Mouse (Mus musculus) midbrain, embryonic 12.5 days (tissue): ENCODE measurements at regions not wholly inside any gene's neighbourhood (a gene's known extent, or its start where the extent isn't known, plus 50 kb on each side); places are given as distances from the start of the nearest gene placed in this dataset.
"Not testable (repeated sequence)": the region's sequence is repeated elsewhere in the genome, so short reads cannot be mapped to it uniquely, and the experiment has no call there.

Experiments
- ATAC-seq: fragments of 200-750 bp; cut with Nextera tagmentation; 2 replicates; pipeline ENCODE4 v1.8.0; 2017; ENCODE audit warnings: low read depth, moderate TSS enrichment, moderate library complexity; ENCODE audit not compliant: low FRiP score
- H3K27ac ChIP-seq: fragments of 300-500 bp; sonication (generic); replicated peaks from 2 replicates; pipeline ENCODE4 v1.5.1; 2016; ENCODE audit warnings: mild to moderate bottlenecking
- H3K27me3 ChIP-seq: fragments of 300-500 bp; sonication (generic); 2 replicates; pipeline ENCODE4 v1.6.1; 2016; ENCODE audit warnings: mild to moderate bottlenecking
- H3K36me3 ChIP-seq: fragments of 300-500 bp; sonication (generic); 2 replicates; pipeline ENCODE4 v1.6.1; 2016
- H3K4me1 ChIP-seq: fragments of 300-500 bp; sonication (generic); 2 replicates; pipeline ENCODE4 v1.6.1; 2016
- H3K4me2 ChIP-seq: fragments of 300-500 bp; sonication (generic); replicated peaks from 2 replicates; pipeline ENCODE4 v1.6.1; 2016; ENCODE audit warnings: mild to moderate bottlenecking, moderate library complexity
- H3K4me3 ChIP-seq: fragments of 300-500 bp; sonication (generic); 2 replicates; pipeline ENCODE4 v1.5.1; 2016; ENCODE audit warnings: mild to moderate bottlenecking
- H3K9ac ChIP-seq: fragments of 300-500 bp; sonication (generic); replicated peaks from 2 replicates; pipeline ENCODE4 v1.6.1; 2016; ENCODE audit warnings: mild to moderate bottlenecking, moderate library complexity
- H3K9me3 ChIP-seq: fragments of 300-500 bp; sonication (generic); 2 replicates; pipeline ENCODE4 v1.6.1; 2016; ENCODE audit warnings: mild to moderate bottlenecking
- WGBS: fragments of 180-500 bp; shearing (Covaris S2); methylation state at CpG from one replicate; pipeline ENCODE4 v1.1.7; 2016; 5-methylcytosine and 5-hydroxymethylcytosine counted together

- WGBS: 3% methylated on average over 14 of the region's 14 CpGs
- H3K9ac ChIP-seq, H3K36me3 ChIP-seq, H3K27me3 ChIP-seq, H3K9me3 ChIP-seq, H3K4me1 ChIP-seq, H3K27ac ChIP-seq: not testable (repeated sequence)
- peak; percentile 85 for ATAC-seq
- Histone ChIP-seq H3K4me2 (peak overlapping the region; percentile 51), H3K4me3 (peak overlapping the region; percentile 32)
These were observed 68.3 kb downstream of the Hsp90b1 start for GRCm38 (mm10) chr10:86636953-86637376.

- 35% methylated on average over 6 of the region's 6 CpGs for WGBS
- H3K4me1 ChIP-seq, H3K27ac ChIP-seq, H3K9me3 ChIP-seq, ATAC-seq, H3K9ac ChIP-seq, H3K27me3 ChIP-seq, H3K36me3 ChIP-seq: not testable (repeated sequence)
- Histone ChIP-seq H3K4me3 (peak overlapping the region; percentile 32), H3K4me2 (peak overlapping the region; percentile 51)
These were observed 68.8 kb downstream of the Hsp90b1 start for GRCm38 (mm10) chr10:86636515-86636914.

GRCm38 (mm10) chr10:86626734-86627133 is 78.6 kb downstream of the Hsp90b1 start:
- not testable (repeated sequence) for H3K4me2 ChIP-seq, H3K4me1 ChIP-seq, H3K4me3 ChIP-seq, H3K9me3 ChIP-seq, ATAC-seq, H3K36me3 ChIP-seq, H3K27me3 ChIP-seq, H3K27ac ChIP-seq, H3K9ac ChIP-seq

- 85% methylated on average over 6 of the region's 6 CpGs for WGBS
These were observed 87.2 kb downstream of the Hsp90b1 start for GRCm38 (mm10) chr10:86617958-86618664.

GRCm38 (mm10) chr10:86612341-86612740 is 93.0 kb downstream of the Hsp90b1 start:
- H3K4me1 ChIP-seq, H3K36me3 ChIP-seq, H3K9me3 ChIP-seq, H3K27ac ChIP-seq, H3K9ac ChIP-seq, H3K4me3 ChIP-seq, H3K27me3 ChIP-seq, H3K4me2 ChIP-seq, ATAC-seq: not testable (repeated sequence)
- 59% methylated on average over 1 of the region's 1 CpGs for WGBS

More at GRCm38 (mm10) chr10:86617958-86618664, 87.2 kb downstream of the Hsp90b1 start:
- H3K4me1 ChIP-seq, H3K9ac ChIP-seq, H3K27ac ChIP-seq, H3K27me3 ChIP-seq, H3K9me3 ChIP-seq, H3K4me3 ChIP-seq, ATAC-seq, H3K4me2 ChIP-seq, H3K36me3 ChIP-seq: not testable (repeated sequence)

GRCm38 (mm10) chr10:86610027-86610426 is 95.3 kb downstream of the Hsp90b1 start:
- not testable (repeated sequence) for H3K27ac ChIP-seq, H3K9me3 ChIP-seq, H3K27me3 ChIP-seq, H3K36me3 ChIP-seq, H3K4me2 ChIP-seq, ATAC-seq, H3K4me3 ChIP-seq, H3K9ac ChIP-seq, H3K4me1 ChIP-seq
- 64% methylated on average over 2 of the region's 2 CpGs for WGBS

GRCm38 (mm10) chr10:86600843-86601242 is 102.1 kb upstream of the Syn3 start:
- H3K9me3 ChIP-seq, H3K4me1 ChIP-seq, H3K27ac ChIP-seq, H3K4me2 ChIP-seq, H3K9ac ChIP-seq, H3K27me3 ChIP-seq, H3K36me3 ChIP-seq, ATAC-seq, H3K4me3 ChIP-seq: not testable (repeated sequence)
- WGBS: 44% methylated on average over 7 of the region's 7 CpGs

- 90% methylated on average over 7 of the region's 7 CpGs for WGBS
- not testable (repeated sequence) for ATAC-seq
These were observed 101.3 kb upstream of the Syn3 start for GRCm38 (mm10) chr10:86599991-86600390.

GRCm38 (mm10) chr10:86590211-86590610 is 91.5 kb upstream of the Syn3 start:
- not testable (repeated sequence) for H3K9me3 ChIP-seq, H3K4me1 ChIP-seq, H3K36me3 ChIP-seq, H3K4me3 ChIP-seq, H3K27ac ChIP-seq, ATAC-seq, H3K27me3 ChIP-seq, H3K4me2 ChIP-seq, H3K9ac ChIP-seq
- WGBS: 91% methylated on average over 2 of the region's 2 CpGs

More at GRCm38 (mm10) chr10:86599991-86600390, 101.3 kb upstream of the Syn3 start:
- not testable (repeated sequence) for H3K9ac ChIP-seq, H3K4me3 ChIP-seq, H3K4me1 ChIP-seq, H3K36me3 ChIP-seq, H3K27me3 ChIP-seq, H3K9me3 ChIP-seq, H3K27ac ChIP-seq, H3K4me2 ChIP-seq

GRCm38 (mm10) chr10:86566875-86567274 is 68.2 kb upstream of the Syn3 start:
- H3K27ac ChIP-seq, H3K9me3 ChIP-seq, H3K27me3 ChIP-seq, H3K9ac ChIP-seq, ATAC-seq, H3K4me1 ChIP-seq, H3K4me2 ChIP-seq, H3K4me3 ChIP-seq, H3K36me3 ChIP-seq: not testable (repeated sequence)
- 80% methylated on average over 2 of the region's 2 CpGs for WGBS

- Histone ChIP-seq H3K4me3 (no peak overlapping the region), H3K36me3 (no peaks in the 10 kb centered on the region), H3K27me3 (no peaks in the 10 kb centered on the region), H3K27ac (no peak overlapping the region), H3K9ac (no peak overlapping the region), H3K9me3 (no peaks in the 10 kb centered on the region), H3K4me2 (no peak overlapping the region), H3K4me1 (no peaks in the 10 kb centered on the region)
- no peak for ATAC-seq
- 61% methylated on average over 8 of the region's 8 CpGs for WGBS
These were observed 57.1 kb upstream of the Syn3 start for GRCm38 (mm10) chr10:86555843-86556242.
